Mouse (Mus musculus) megakaryocyte, embryonic 14.5 days (primary cell): ENCODE measurements around the gene Pla2r1.

Experiments
- FLI1 ChIP-seq: IDR thresholded peaks from 2 replicates; pipeline ENCODE4 v1.6.1; 2012; ENCODE audit warnings: low read length, inconsistent platforms, mixed read lengths
- GATA1 ChIP-seq: IDR thresholded peaks from 3 replicates; pipeline ENCODE4 v1.6.1; 2012; ENCODE audit warnings: mixed read lengths, low read length, inconsistent platforms, borderline replicate concordance

GRCm38 (mm10) chr2:60393786-60394185, 159.3 kb downstream of the Pla2r1 start:
- no peak for TF ChIP-seq GATA1
- no peak for TF ChIP-seq FLI1
